Mouse (Mus musculus): ENCODE data around the gene AI464131. TPM values are rescaled to one million over a fixed set of nuclear protein-coding genes. Genes with fewer than 3 reads are reported as not detected.
A peak's percentile ranks its signal among the peaks of the same experiment; 100 is the strongest.

AI464131 gene
- 14.7 and 16.0 TPM in 2 replicates for total RNA-seq (2014; rRNA removed)
- polyA plus RNA-seq (2015; fragmentation: Nextera tagmentation; extraction: Ambion mirVana) = 4.7 and 8.2 TPM in 2 replicates

DNA sequence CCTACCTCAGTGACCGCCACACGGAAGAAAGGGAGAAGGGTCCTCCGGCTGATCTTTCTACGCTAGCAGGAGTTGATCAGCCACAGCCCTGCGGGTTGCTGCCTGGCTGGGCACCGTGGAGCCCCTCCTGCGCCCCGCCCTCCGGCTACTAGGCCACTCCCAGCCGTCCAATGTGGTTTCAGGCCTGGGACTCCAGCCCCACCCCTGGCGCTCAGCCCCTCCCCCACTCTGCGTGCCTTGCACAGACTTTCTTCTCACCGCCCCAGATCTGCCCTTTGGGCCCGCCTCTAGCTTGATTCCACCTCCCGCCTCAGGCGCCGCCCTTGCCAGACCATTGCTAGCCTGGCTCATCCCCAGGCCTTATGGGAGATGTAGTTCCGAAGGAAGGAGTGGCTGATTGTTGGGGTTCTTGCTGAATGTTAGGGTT lies at the start of gene AI464131:
Gene AI464131, minus strand, starts transcription at position 91 of the 427 bp plus-strand sequence.
- peak within 1 kb of the TSS; percentile 33 for H3K4me3 ChIP-seq (ENCODE audit: low read depth, low read length)
- DNase-seq = peak; percentile 91
- peak within 1 kb of the TSS; percentile 35 for H3K9ac ChIP-seq
- 0 out of 2 replicates have a peak, but pooled peaks cover 7% of the 10 kb centered on the region for H3K4me1 ChIP-seq (ENCODE audit: insufficient read depth)
- whole genome bisulfite sequencing = 2% methylated on average over 18 of the region's 18 CpGs
- H3K27ac ChIP-seq (ENCODE audit: low read depth, low read length) = no peak within 1 kb of the TSS
- H3K4me2 ChIP-seq (ENCODE audit: low read depth) = peak within 1 kb of the TSS; percentile 56
- no peaks in the 10 kb centered on the region for H3K36me3 ChIP-seq (ENCODE audit: insufficient read depth)
- no peaks in the 10 kb centered on the region for H3K9me3 ChIP-seq (ENCODE audit: low read length)
- TF ChIP-seq CTCF (IDR thresholded peaks at IDR 0.05; ENCODE audit: low read depth) = peak; percentile 24; the same call in 1 of the 2 replicates
- peak; percentile 80 for ATAC-seq
- peaks cover 26% of the 10 kb centered on the region for H3K27me3 ChIP-seq (ENCODE audit: insufficient read depth, low read length)

DNA sequence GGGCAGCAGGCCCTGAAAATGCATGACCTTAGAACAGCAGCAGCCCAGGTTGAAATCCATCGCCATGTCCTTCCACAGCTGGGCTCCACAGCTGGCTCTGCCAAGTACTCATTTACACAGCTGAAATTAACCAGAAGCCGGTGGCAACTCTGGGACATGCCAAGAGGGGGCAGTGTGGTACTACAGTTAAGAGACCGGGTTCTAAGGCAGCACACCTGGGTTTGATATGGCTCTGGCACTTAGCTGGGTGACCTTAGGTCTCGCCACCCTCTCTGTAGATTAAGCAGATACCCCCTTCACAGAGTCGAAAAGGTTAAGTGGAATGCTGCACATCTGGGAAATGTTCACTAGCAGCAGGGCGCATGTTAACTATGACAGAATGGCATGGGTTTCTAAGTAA lies 49.7 kb upstream of the AI464131 start:
- Histone ChIP-seq H3K4me2 (ENCODE audit: low read depth) (no peak overlapping the region), H3K4me3 (ENCODE audit: low read depth, low read length) (no peak overlapping the region), H3K36me3 (ENCODE audit: insufficient read depth) (no peaks in the 10 kb centered on the region), H3K27ac (ENCODE audit: low read depth, low read length) (no peak overlapping the region), H3K4me1 (ENCODE audit: insufficient read depth) (no peaks in the 10 kb centered on the region), H3K27me3 (ENCODE audit: insufficient read depth, low read length) (no peaks in the 10 kb centered on the region), H3K9ac (no peak overlapping the region), H3K9me3 (ENCODE audit: low read length) (no peaks in the 10 kb centered on the region)
- TF ChIP-seq CTCF (IDR thresholded peaks at IDR 0.05; ENCODE audit: low read depth) = peak; percentile 71
- 48% methylated on average over 6 of the region's 6 CpGs for WGBS
- DNase-seq (peak; percentile 70), ATAC-seq (peak; percentile 40; the same call in 1 of the 2 replicates)

DNA sequence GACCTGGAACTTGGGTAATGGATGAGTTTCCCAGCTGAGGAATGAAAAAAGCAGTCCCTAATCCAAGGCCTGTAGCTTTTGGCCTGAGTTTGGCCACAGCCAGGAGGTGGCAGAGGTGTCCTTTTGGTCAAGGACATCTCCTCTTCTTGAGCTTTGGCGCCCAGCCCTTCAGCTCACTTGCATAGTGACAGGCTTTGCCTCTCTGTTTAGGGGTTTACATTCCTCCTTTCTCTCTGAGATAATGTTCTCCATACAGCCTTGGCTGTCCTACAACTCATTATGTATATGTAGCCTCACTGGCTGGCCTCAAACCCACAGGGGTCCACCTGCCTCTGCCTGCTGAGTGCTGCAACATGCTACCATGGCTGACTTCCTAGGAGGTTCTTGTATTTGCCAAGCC lies 44.2 kb upstream of the AI464131 start:
- Histone ChIP-seq H3K4me1 (ENCODE audit: insufficient read depth) (peaks cover 17% of the 10 kb centered on the region; the same call in 1 of the 2 replicates), H3K36me3 (ENCODE audit: insufficient read depth) (no peaks in the 10 kb centered on the region), H3K9ac (no peak overlapping the region), H3K9me3 (ENCODE audit: low read length) (no peaks in the 10 kb centered on the region), H3K27me3 (ENCODE audit: insufficient read depth, low read length) (no peaks in the 10 kb centered on the region), H3K4me3 (ENCODE audit: low read depth, low read length) (no peak overlapping the region), H3K27ac (ENCODE audit: low read depth, low read length) (no peak overlapping the region), H3K4me2 (ENCODE audit: low read depth) (no peak overlapping the region)
- WGBS = 74% methylated on average over 1 of the region's 1 CpGs
- ATAC-seq (no peak), DNase-seq (no peak)
- no peak for TF ChIP-seq CTCF (IDR thresholded peaks at IDR 0.05; ENCODE audit: low read depth)

DNA sequence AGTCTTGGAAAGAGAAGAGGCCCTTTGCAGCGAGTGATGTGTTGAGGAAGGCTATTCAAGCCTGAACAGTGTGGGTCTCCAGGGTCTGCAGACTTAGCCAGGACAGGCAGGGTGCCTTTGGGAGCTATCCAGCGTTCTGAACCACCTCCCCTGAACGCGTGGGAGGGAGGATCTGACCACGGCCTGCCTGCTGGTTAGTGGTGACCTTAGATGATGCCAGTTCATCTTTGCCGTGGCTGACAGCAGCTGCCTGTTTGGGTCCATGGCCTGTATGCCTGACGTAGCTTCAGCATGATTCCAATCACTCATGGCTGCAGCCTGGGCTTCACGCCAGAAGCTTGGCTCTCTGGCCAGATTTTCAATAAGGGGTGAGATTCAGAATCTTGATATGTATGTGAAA lies 43.1 kb upstream of the AI464131 start:
- H3K36me3 ChIP-seq (ENCODE audit: insufficient read depth) = no peaks in the 10 kb centered on the region
- no peaks in the 10 kb centered on the region for H3K9me3 ChIP-seq (ENCODE audit: low read length)
- TF ChIP-seq CTCF (IDR thresholded peaks at IDR 0.05; ENCODE audit: low read depth) = no peak
- H3K4me3 ChIP-seq (ENCODE audit: low read depth, low read length) = no peak overlapping the region
- H3K4me2 ChIP-seq (ENCODE audit: low read depth) = no peak overlapping the region
- H3K4me1 ChIP-seq (ENCODE audit: insufficient read depth) = peaks cover 17% of the 10 kb centered on the region; the same call in 1 of the 2 replicates
- H3K9ac ChIP-seq = no peak overlapping the region
- no peaks in the 10 kb centered on the region for H3K27me3 ChIP-seq (ENCODE audit: insufficient read depth, low read length)
- WGBS = 14% methylated on average over 8 of the region's 8 CpGs
- H3K27ac ChIP-seq (ENCODE audit: low read depth, low read length) = no peak overlapping the region
- peak; percentile 35 for DNase-seq
- no peak for ATAC-seq

DNA sequence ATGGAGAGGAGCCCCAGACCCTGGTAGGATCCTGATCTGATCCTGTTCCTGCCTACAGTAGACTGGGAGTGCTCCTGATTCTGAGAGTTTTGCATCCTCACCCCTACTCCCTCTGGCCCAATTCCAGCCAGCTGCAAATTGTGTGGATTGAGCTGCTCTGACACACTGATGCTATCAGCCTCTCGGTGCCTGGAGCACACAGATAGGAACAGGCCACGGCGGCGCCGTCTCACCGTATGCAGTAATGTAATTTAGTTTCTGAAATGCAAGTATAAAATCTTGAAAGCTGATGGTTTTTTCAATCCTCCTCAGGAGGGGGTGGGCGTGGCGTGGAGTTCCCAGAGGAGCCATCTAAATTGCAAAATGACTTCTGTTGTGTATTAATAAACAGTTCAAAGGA lies 39.3 kb upstream of the AI464131 start:
- DNase-seq (no peak), ATAC-seq (no peak)
- 74% methylated on average over 8 of the region's 8 CpGs for WGBS

DNA sequence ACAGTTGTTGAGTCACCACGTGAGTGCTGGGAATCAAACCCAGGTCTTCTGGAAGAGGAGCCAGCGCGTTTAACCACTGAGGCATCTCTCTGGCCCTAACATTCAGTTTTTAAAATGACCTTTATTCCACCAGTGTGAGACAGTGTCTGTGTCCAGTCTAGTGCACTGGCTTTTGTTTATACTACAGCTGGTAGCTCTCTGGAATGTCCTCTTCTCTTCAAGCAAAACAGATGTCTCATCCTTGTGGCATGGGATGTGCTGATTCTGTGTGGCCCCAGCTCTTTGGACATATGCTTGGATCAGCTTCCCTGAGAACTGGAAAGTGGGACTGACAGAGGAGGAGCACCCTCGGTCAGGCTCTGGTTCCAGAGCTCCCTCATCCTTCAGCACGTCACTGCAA lies 32.0 kb upstream of the AI464131 start:
- Histone ChIP-seq H3K27ac (ENCODE audit: low read depth, low read length) (no peak overlapping the region), H3K4me1 (ENCODE audit: insufficient read depth) (no peaks in the 10 kb centered on the region; the same call in 1 of the 2 replicates), H3K36me3 (ENCODE audit: insufficient read depth) (no peaks in the 10 kb centered on the region), H3K27me3 (ENCODE audit: insufficient read depth, low read length) (no peaks in the 10 kb centered on the region), H3K4me2 (ENCODE audit: low read depth) (no peak overlapping the region), H3K9ac (no peak overlapping the region), H3K9me3 (ENCODE audit: low read length) (no peaks in the 10 kb centered on the region), H3K4me3 (ENCODE audit: low read depth, low read length) (no peak overlapping the region)
- ATAC-seq (no peak), DNase-seq (no peak)
- TF ChIP-seq CTCF (IDR thresholded peaks at IDR 0.05; ENCODE audit: low read depth) = no peak
- 87% methylated on average over 5 of the region's 5 CpGs for WGBS

More for the DNA sequence above, 39.3 kb upstream of the AI464131 start:
- Histone ChIP-seq H3K9me3 (ENCODE audit: low read length) (no peaks in the 10 kb centered on the region), H3K4me1 (ENCODE audit: insufficient read depth) (peaks cover 15% of the 10 kb centered on the region; the same call in 1 of the 2 replicates), H3K27ac (ENCODE audit: low read depth, low read length) (no peak overlapping the region), H3K4me3 (ENCODE audit: low read depth, low read length) (no peak overlapping the region), H3K36me3 (ENCODE audit: insufficient read depth) (no peaks in the 10 kb centered on the region), H3K27me3 (ENCODE audit: insufficient read depth, low read length) (no peaks in the 10 kb centered on the region), H3K9ac (no peak overlapping the region), H3K4me2 (ENCODE audit: low read depth) (no peak overlapping the region)
- no peak for TF ChIP-seq CTCF (IDR thresholded peaks at IDR 0.05; ENCODE audit: low read depth)

DNA sequence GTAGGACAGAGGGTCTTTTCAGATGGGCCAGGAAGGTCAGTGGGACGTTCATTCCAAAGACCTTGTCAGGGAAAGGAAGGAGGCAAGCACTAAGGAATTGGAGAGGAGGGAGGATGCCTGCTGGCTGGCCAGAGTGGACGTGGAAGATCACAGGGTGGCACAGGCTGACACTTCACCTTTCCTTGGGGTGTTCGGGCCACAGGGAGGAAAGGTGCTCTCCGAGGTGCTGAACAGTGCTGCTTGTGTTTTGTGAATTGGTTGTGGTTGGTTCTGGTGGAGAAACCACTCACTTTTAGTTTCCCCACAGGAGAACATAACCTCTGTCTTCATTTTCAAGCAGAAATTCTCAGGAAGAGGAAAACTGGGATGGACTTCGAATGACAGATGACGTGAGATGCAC lies 29.5 kb upstream of the AI464131 start:
- TF ChIP-seq CTCF (IDR thresholded peaks at IDR 0.05; ENCODE audit: low read depth) = no peak
- Histone ChIP-seq H3K27ac (ENCODE audit: low read depth, low read length) (no peak overlapping the region), H3K4me3 (ENCODE audit: low read depth, low read length) (no peak overlapping the region), H3K9me3 (ENCODE audit: low read length) (no peaks in the 10 kb centered on the region), H3K36me3 (ENCODE audit: insufficient read depth) (no peaks in the 10 kb centered on the region), H3K9ac (no peak overlapping the region), H3K27me3 (ENCODE audit: insufficient read depth, low read length) (no peaks in the 10 kb centered on the region), H3K4me1 (ENCODE audit: insufficient read depth) (no peaks in the 10 kb centered on the region; the same call in 1 of the 2 replicates), H3K4me2 (ENCODE audit: low read depth) (no peak overlapping the region)
- ATAC-seq (no peak), DNase-seq (no peak)
- 34% methylated on average over 6 of the region's 6 CpGs for WGBS
